ENCODE assay signal across 9 mouse cellular contexts in the genomic region with DNA sequence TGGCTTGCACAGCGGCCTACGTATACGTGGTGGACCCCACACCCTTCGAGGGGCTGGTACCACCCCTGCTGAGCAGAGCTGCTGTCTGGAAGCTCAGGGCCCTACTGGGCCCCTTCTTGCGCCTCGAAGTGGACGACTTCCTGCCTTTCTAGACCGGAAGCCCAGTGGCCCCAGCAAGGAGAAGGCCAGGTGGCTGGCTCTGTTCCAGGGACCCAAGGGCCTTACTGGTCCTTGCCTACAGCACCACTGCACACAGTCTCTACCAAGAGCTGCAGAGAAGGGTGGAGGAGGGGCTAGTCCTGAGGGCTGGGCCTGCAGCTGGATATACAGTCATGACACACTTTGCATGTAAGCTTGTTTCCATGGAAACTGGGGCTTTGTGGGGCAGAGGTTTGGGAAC. TPM values are rescaled to one million over a fixed set of nuclear protein-coding genes. Genes with fewer than 3 reads are reported as not detected.
DNase-seq lines count a peak whose midpoint lies in the region; ATAC-seq and TF ChIP-seq lines count a peak whose summit lies in the region.
"Had no signal": no experiment of that assay in that cellular context is flagged by ENCODE, and none has a peak within 500 bp of the region (broad histone marks: within the 10 kb centered on the region; RNA-seq: fewer than 3 reads in every experiment).

No protein-coding gene starts in this region.

- 70% methylated on average over 8 of the region's 8 CpGs for WGBS in neural tube, embryonic 11.5 days
- WGBS in heart, postnatal 0 days: 39% methylated on average over 8 of the region's 8 CpGs
- 30% methylated on average over 8 of the region's 8 CpGs for WGBS in limb, embryonic 14.5 days

- DNase-seq in CD4-positive, CD25-positive, alpha-beta regulatory T cell, adult 2 months (ENCODE audit: low read depth, low spot score): peak; percentile 23
- no peak for DNase-seq in neural tube, embryonic 11.5 days (ENCODE audit: low spot score)
- DNase-seq in neural tube, embryonic 10.5 days (ENCODE audit: extremely low spot score, low spot score): no peak
- DNase-seq in heart, postnatal 0 days (ENCODE audit: low spot score): no peak
- peak; percentile 63 for DNase-seq in limb, embryonic 14.5 days (ENCODE audit: low spot score)
- peak; percentile 66 for DNase-seq in testis, postnatal 10 days (ENCODE audit: low spot score)
- no peak for DNase-seq in T-cell, adult 2 months (ENCODE audit: low spot score)

- no peak for TF ChIP-seq CTCF in heart, postnatal 0 days (IDR thresholded peaks at IDR 0.05; ENCODE audit: low read depth)

- peaks cover 5% of the 10 kb centered on the region; the same call in 1 of the 2 replicates for H3K4me1 ChIP-seq in neural tube, embryonic 11.5 days (ENCODE audit: control insufficient read depth, insufficient read depth, low read length)
- H3K4me1 ChIP-seq in heart, postnatal 0 days (ENCODE audit: control insufficient read depth, insufficient read depth): peaks cover 10% of the 10 kb centered on the region; the same call in 1 of the 2 replicates
- peaks cover 11% of the 10 kb centered on the region for H3K4me1 ChIP-seq in limb, embryonic 14.5 days (ENCODE audit: control insufficient read depth, insufficient read depth, low read length)

- no peak overlapping the region for H3K4me2 ChIP-seq in neural tube, embryonic 11.5 days (ENCODE audit: low read depth)
- no peak overlapping the region for H3K4me2 ChIP-seq in heart, postnatal 0 days (ENCODE audit: low read depth, low read length)
- no peak overlapping the region for H3K4me2 ChIP-seq in limb, embryonic 14.5 days (replicated peaks; ENCODE audit: low read depth, low read length, severe bottlenecking)
- H3K4me2 ChIP-seq: embryonic facial prominence, embryonic 15.5 days had no signal

- H3K9me3 ChIP-seq in neural tube, embryonic 11.5 days (ENCODE audit: control insufficient read depth, low read length): no peaks in the 10 kb centered on the region
- no peaks in the 10 kb centered on the region for H3K9me3 ChIP-seq in heart, postnatal 0 days (replicated peaks; ENCODE audit: control insufficient read depth, low read length)
- H3K9me3 ChIP-seq in limb, embryonic 14.5 days (ENCODE audit: control insufficient read depth, low read length): no peaks in the 10 kb centered on the region
- H3K9me3 ChIP-seq: embryonic facial prominence, embryonic 15.5 days had no signal

- no peak for ATAC-seq in CD4-positive, CD25-positive, alpha-beta regulatory T cell, adult 4 months
- ATAC-seq in neural tube, embryonic 11.5 days (ENCODE audit: insufficient read depth, low FRiP score, low TSS enrichment): peak; percentile 32; the same call in 1 of the 2 replicates
- peak; percentile 45; the same call in 1 of the 2 replicates for ATAC-seq in heart, postnatal 0 days (ENCODE audit: insufficient read depth, low read depth)
- peak; percentile 70 for ATAC-seq in limb, embryonic 14.5 days (ENCODE audit: low FRiP score, low read depth)

- no peak for TF ChIP-seq EP300 in heart, postnatal 0 days (IDR thresholded peaks at IDR 0.05; ENCODE audit: low read depth)

- H3K4me3 ChIP-seq in neural tube, embryonic 11.5 days (ENCODE audit: low read depth, low read length): no peak overlapping the region
- H3K4me3 ChIP-seq in heart, postnatal 0 days (ENCODE audit: low read depth, low read length): no peak overlapping the region
- no peak overlapping the region for H3K4me3 ChIP-seq in limb, embryonic 14.5 days (replicated peaks; ENCODE audit: low read length)
- H3K4me3 ChIP-seq: embryonic facial prominence, embryonic 15.5 days had no signal

- H3K27me3 ChIP-seq in neural tube, embryonic 11.5 days (ENCODE audit: control insufficient read depth, insufficient read depth, low read length): no peaks in the 10 kb centered on the region
- no peaks in the 10 kb centered on the region for H3K27me3 ChIP-seq in heart, postnatal 0 days (ENCODE audit: control insufficient read depth, insufficient read depth, low read length)
- no peaks in the 10 kb centered on the region for H3K27me3 ChIP-seq in limb, embryonic 14.5 days (ENCODE audit: control insufficient read depth, insufficient read depth, low read length)
- H3K27me3 ChIP-seq: embryonic facial prominence, embryonic 15.5 days had no signal

- H3K36me3 ChIP-seq in neural tube, embryonic 11.5 days (ENCODE audit: control insufficient read depth, insufficient read depth, low read length): peaks cover 7% of the 10 kb centered on the region; the same call in 1 of the 2 replicates
- peaks cover 35% of the 10 kb centered on the region for H3K36me3 ChIP-seq in heart, postnatal 0 days (replicated peaks; ENCODE audit: control insufficient read depth, insufficient read depth, low read length)
- H3K36me3 ChIP-seq in limb, embryonic 14.5 days (ENCODE audit: control insufficient read depth, insufficient read depth, low read length): peaks cover 39% of the 10 kb centered on the region

- no peak overlapping the region for H3K9ac ChIP-seq in neural tube, embryonic 11.5 days (ENCODE audit: low read length)
- no peak overlapping the region for H3K9ac ChIP-seq in heart, postnatal 0 days (replicated peaks; ENCODE audit: low read depth, low read length)
- H3K9ac ChIP-seq in limb, embryonic 14.5 days (ENCODE audit: low read depth, low read length, severe bottlenecking): peak overlapping the region; percentile 28; the same call in 1 of the 2 replicates
- H3K9ac ChIP-seq: embryonic facial prominence, embryonic 15.5 days had no signal

- H3K27ac ChIP-seq in neural tube, embryonic 11.5 days (ENCODE audit: low read depth, low read length): no peak overlapping the region
- H3K27ac ChIP-seq in heart, postnatal 0 days (ENCODE audit: low read depth): no peak overlapping the region
- H3K27ac ChIP-seq in limb, embryonic 14.5 days (replicated peaks; ENCODE audit: low read depth, low read length): peak overlapping the region; percentile 63
- H3K27ac ChIP-seq: embryonic facial prominence, embryonic 15.5 days had no signal

- TF ChIP-seq POLR2A in limb, embryonic 14.5 days (IDR thresholded peaks at IDR 0.05; ENCODE audit: borderline replicate concordance, extremely low read depth, insufficient read depth, insufficient read length): no peak

RNA-seq across cellular contexts. Expression of gene Ccdc188, which starts 2.3 kb away (rescaled TPM):
- polyA plus RNA-seq in CD4-positive, CD25-positive, alpha-beta regulatory T cell, adult 4 months (2017; shearing (Covaris generic)): not detected
- not detected in 2 replicates for polyA plus RNA-seq in neural tube, embryonic 11.5 days (2014; fragmentation: Nextera tagmentation; extraction: Ambion mirVana)
- total RNA-seq in heart, postnatal 0 days (2014; rRNA removed; ENCODE audit: low replicate concordance): not detected in 2 replicates
- polyA plus RNA-seq in heart, postnatal 0 days (2015; fragmentation: Nextera tagmentation; extraction: Ambion mirVana): not detected in 2 replicates
- polyA plus RNA-seq in limb, embryonic 14.5 days (2012; rRNA removed): not detected in 2 replicates
- polyA plus RNA-seq in limb, embryonic 14.5 days (2014; fragmentation: Nextera tagmentation; extraction: Ambion mirVana): not detected in 2 replicates
- polyA plus RNA-seq: embryonic facial prominence, embryonic 15.5 days had no signal

RNA-seq across cellular contexts. Expression of gene Zdhhc8, which starts 14.9 kb away (rescaled TPM):
- 1 to 10 TPM; 1.6 to 3.2 TPM for polyA plus RNA-seq in CD4-positive, CD25-positive, alpha-beta regulatory T cell, adult 4 months (2017; shearing (Covaris generic))
- 13.1 and 13.6 TPM in 2 replicates for polyA plus RNA-seq in neural tube, embryonic 11.5 days (2014; fragmentation: Nextera tagmentation; extraction: Ambion mirVana)
- total RNA-seq in heart, postnatal 0 days (2014; rRNA removed; ENCODE audit: low replicate concordance): 27.7 and 47.0 TPM in 2 replicates
- 15.4 and 16.4 TPM in 2 replicates for polyA plus RNA-seq in heart, postnatal 0 days (2015; fragmentation: Nextera tagmentation; extraction: Ambion mirVana)
- polyA plus RNA-seq in limb, embryonic 14.5 days (2012; rRNA removed): 68.2 and 103 TPM in 2 replicates
- 23.1 and 25.3 TPM in 2 replicates for polyA plus RNA-seq in limb, embryonic 14.5 days (2014; fragmentation: Nextera tagmentation; extraction: Ambion mirVana)

RNA-seq across cellular contexts. Expression of gene Trmt2a, which starts 28.5 kb away (rescaled TPM):
- 10 to 100 TPM; 42.2 to 67.6 TPM for polyA plus RNA-seq in CD4-positive, CD25-positive, alpha-beta regulatory T cell, adult 4 months (2017; shearing (Covaris generic))
- polyA plus RNA-seq in neural tube, embryonic 11.5 days (2014; fragmentation: Nextera tagmentation; extraction: Ambion mirVana): 92.9 and 93.9 TPM in 2 replicates
- 27.2 and 30.6 TPM in 2 replicates for total RNA-seq in heart, postnatal 0 days (2014; rRNA removed; ENCODE audit: low replicate concordance)
- polyA plus RNA-seq in heart, postnatal 0 days (2015; fragmentation: Nextera tagmentation; extraction: Ambion mirVana): 31.6 and 33.9 TPM in 2 replicates
- 108 and 117 TPM in 2 replicates for polyA plus RNA-seq in limb, embryonic 14.5 days (2012; rRNA removed)
- 83.6 and 87.2 TPM in 2 replicates for polyA plus RNA-seq in limb, embryonic 14.5 days (2014; fragmentation: Nextera tagmentation; extraction: Ambion mirVana)

RNA-seq across cellular contexts. Expression of gene Ranbp1, which starts 28.5 kb away (rescaled TPM):
- 100 to 1,000 TPM; 122 to 138 TPM for polyA plus RNA-seq in CD4-positive, CD25-positive, alpha-beta regulatory T cell, adult 4 months (2017; shearing (Covaris generic))
- polyA plus RNA-seq in neural tube, embryonic 11.5 days (2014; fragmentation: Nextera tagmentation; extraction: Ambion mirVana): 953 and 1,053 TPM in 2 replicates
- total RNA-seq in heart, postnatal 0 days (2014; rRNA removed; ENCODE audit: low replicate concordance): 51.3 and 65.1 TPM in 2 replicates
- polyA plus RNA-seq in heart, postnatal 0 days (2015; fragmentation: Nextera tagmentation; extraction: Ambion mirVana): 210 and 213 TPM in 2 replicates
- polyA plus RNA-seq in limb, embryonic 14.5 days (2012; rRNA removed): 164 and 276 TPM in 2 replicates
- polyA plus RNA-seq in limb, embryonic 14.5 days (2014; fragmentation: Nextera tagmentation; extraction: Ambion mirVana): 524 and 542 TPM in 2 replicates

RNA-seq across cellular contexts. Expression of gene Gm49776, which starts 38.1 kb away (rescaled TPM):
- not detected for polyA plus RNA-seq in CD4-positive, CD25-positive, alpha-beta regulatory T cell, adult 4 months (2017; shearing (Covaris generic))
- 3.6 and 9.2 TPM in 2 replicates for polyA plus RNA-seq in neural tube, embryonic 11.5 days (2014; fragmentation: Nextera tagmentation; extraction: Ambion mirVana)
- total RNA-seq in heart, postnatal 0 days (2014; rRNA removed; ENCODE audit: low replicate concordance): not detected in 2 replicates
- 0.82 TPM in 1 of 2 replicates, not detected in the other for polyA plus RNA-seq in heart, postnatal 0 days (2015; fragmentation: Nextera tagmentation; extraction: Ambion mirVana)
- 0.53 TPM in 1 of 2 replicates, not detected in the other for polyA plus RNA-seq in limb, embryonic 14.5 days (2012; rRNA removed)
- 3.4 TPM in 1 of 2 replicates, not detected in the other for polyA plus RNA-seq in limb, embryonic 14.5 days (2014; fragmentation: Nextera tagmentation; extraction: Ambion mirVana)

Comparison
In these comparisons a context has a peak if more than half of its experiments do, and no peak if none do; other contexts are left out.
1. DNase-seq: peak in CD4-positive, CD25-positive, alpha-beta regulatory T cell, adult 2 months (single experiment), limb, embryonic 14.5 days (single experiment) and testis, postnatal 10 days (single experiment); none in neural tube, embryonic 11.5 days (single experiment), neural tube, embryonic 10.5 days (single experiment), heart, postnatal 0 days (single experiment) and T-cell, adult 2 months (single experiment).